Mouse (Mus musculus) embryonic fibroblast, embryonic 13.5 days (primary cell): Measurements from ENCODE around the gene B430218F22Rik.

Source experiments
- CTCF ChIP-seq: IDR thresholded peaks from 2 replicates; pipeline ENCODE4 v1.5.1; 2011; ENCODE audit warnings: mild to moderate bottlenecking, control low read depth, low read length, moderate library complexity, borderline replicate concordance; ENCODE audit not compliant: insufficient read depth
- POLR2A ChIP-seq: IDR thresholded peaks from 2 replicates; pipeline ENCODE4 v1.6.1; 2011; ENCODE audit warnings: low read depth, mild to moderate bottlenecking, control low read depth, low read length, moderate library complexity

DNA sequence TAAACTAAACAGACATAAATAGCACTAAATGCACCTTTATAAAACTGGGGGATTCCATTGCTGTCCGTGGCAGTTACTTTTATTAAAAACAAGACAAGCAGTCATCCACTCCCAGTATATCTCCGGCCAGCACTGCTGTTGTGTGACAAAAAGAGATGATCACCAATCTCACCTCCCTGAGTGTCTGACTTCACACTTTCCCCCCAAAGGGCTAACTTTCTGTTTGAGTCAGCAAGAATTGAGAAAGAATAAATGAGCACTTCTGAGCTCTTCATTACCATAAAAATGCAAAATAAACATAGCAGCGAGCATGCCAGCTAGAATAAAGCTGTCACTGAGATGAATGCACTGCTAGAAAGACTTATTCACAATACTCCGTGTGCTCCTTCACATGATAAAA is 31.7 kb downstream of the B430218F22Rik start:
- no peak for TF ChIP-seq CTCF
- TF ChIP-seq POLR2A, result no peak
